ENCODE assay signal across 13 mouse cellular contexts in genomic region chr14:43925404-43925950, GRCm38 (mm10). TPM values are rescaled to one million over a fixed set of nuclear protein-coding genes. Genes with fewer than 3 reads are reported as not detected.
A peak's percentile ranks its signal among the peaks of the same experiment; 100 is the strongest.
DNase-seq lines count a peak whose midpoint lies in the region; ATAC-seq and TF ChIP-seq lines count a peak whose summit lies in the region.
"Not testable (repeated sequence)": the region's sequence is repeated elsewhere in the genome, so short reads cannot be mapped to it uniquely, and the experiment has no call there.
"Had no signal": no experiment of that assay in that cellular context is flagged by ENCODE, and none has a peak within 500 bp of the region (broad histone marks: within the 10 kb centered on the region; RNA-seq: fewer than 3 reads in every experiment).

No protein-coding gene starts in this region.

- peak; percentile 60 for DNase-seq in R1 (ENCODE audit: low read depth, low spot score)
- peak; percentile 61 for DNase-seq in embryonic facial prominence, embryonic 11.5 days (ENCODE audit: low spot score)
- peak; percentile 68 for DNase-seq in limb, embryonic 11.5 days (ENCODE audit: low spot score)
- peak; percentile 46 for DNase-seq in lung, postnatal 0 days (ENCODE audit: low spot score)
- DNase-seq in neural tube, embryonic 11.5 days (ENCODE audit: low spot score): peak; percentile 58

- H3K27ac ChIP-seq in embryonic facial prominence, embryonic 11.5 days (replicated peaks; ENCODE audit: low read depth, low read length): peak overlapping the region; percentile 52
- H3K27ac ChIP-seq in hindbrain, embryonic 15.5 days (replicated peaks): peak overlapping the region; percentile 84
- H3K27ac ChIP-seq in limb, embryonic 11.5 days (replicated peaks; ENCODE audit: low read depth, low read length): peak overlapping the region; percentile 51; the same call in 1 of the 2 replicates
- H3K27ac ChIP-seq in lung, postnatal 0 days (ENCODE audit: low read length): peak overlapping the region; percentile 6; the same call in 1 of the 2 replicates
- 0 out of 2 replicates have a peak overlapping the region, but pooled peaks have one; percentile 49 for H3K27ac ChIP-seq in neural tube, embryonic 11.5 days (ENCODE audit: low read depth, low read length)
- not testable (repeated sequence) for H3K27ac ChIP-seq in testis, adult 2 months (ENCODE audit: control insufficient read depth, insufficient read depth, low read depth, low read length)

- not testable (repeated sequence) for H3K4me1 ChIP-seq in embryonic facial prominence, embryonic 11.5 days (ENCODE audit: control insufficient read depth, insufficient read depth, low read length); hindbrain, embryonic 15.5 days (replicated peaks); limb, embryonic 11.5 days (ENCODE audit: control insufficient read depth, insufficient read depth, low read length); lung, postnatal 0 days (ENCODE audit: insufficient read depth, low read depth, low read length); neural tube, embryonic 11.5 days (ENCODE audit: control insufficient read depth, insufficient read depth, low read length); testis, adult 2 months (ENCODE audit: control insufficient read depth, insufficient read depth, low read length)

- H3K9ac ChIP-seq in embryonic facial prominence, embryonic 11.5 days (replicated peaks; ENCODE audit: low read length): peak overlapping the region; percentile 67
- peak overlapping the region; percentile 41 for H3K9ac ChIP-seq in hindbrain, embryonic 15.5 days
- H3K9ac ChIP-seq in limb, embryonic 11.5 days (ENCODE audit: low read length): peak overlapping the region; percentile 66
- H3K9ac ChIP-seq in lung, postnatal 0 days (replicated peaks; ENCODE audit: low read depth): peak overlapping the region; percentile 23; the same call in 1 of the 2 replicates
- H3K9ac ChIP-seq in neural tube, embryonic 11.5 days (ENCODE audit: low read length): peak overlapping the region; percentile 68

- TF ChIP-seq POLR2A in testis, adult 2 months (IDR thresholded peaks at IDR 0.05; ENCODE audit: control insufficient read depth, low read depth, low read length): not testable (repeated sequence)

- not testable (repeated sequence) for H3K9me3 ChIP-seq in embryonic facial prominence, embryonic 11.5 days (replicated peaks; ENCODE audit: control insufficient read depth, low read length); hindbrain, embryonic 15.5 days; limb, embryonic 11.5 days (ENCODE audit: control insufficient read depth, low read length); lung, postnatal 0 days (ENCODE audit: low read length); neural tube, embryonic 11.5 days (ENCODE audit: control insufficient read depth, low read length)

- peak overlapping the region; percentile 40 for H3K4me3 ChIP-seq in embryonic facial prominence, embryonic 11.5 days (ENCODE audit: low read depth, low read length)
- H3K4me3 ChIP-seq in hindbrain, embryonic 15.5 days: peak overlapping the region; percentile 53
- peak overlapping the region; percentile 30 for H3K4me3 ChIP-seq in limb, embryonic 11.5 days (ENCODE audit: low read depth, low read length)
- peak overlapping the region; percentile 48 for H3K4me3 ChIP-seq in lung, postnatal 0 days (ENCODE audit: low read depth, low read length)
- peak overlapping the region; percentile 36 for H3K4me3 ChIP-seq in neural tube, embryonic 11.5 days (ENCODE audit: low read depth, low read length)
- peak overlapping the region; percentile 68 for H3K4me3 ChIP-seq in testis, adult 2 months (ENCODE audit: control insufficient read depth, low read depth, low read length)

- peak; percentile 79; the same call in 1 of the 2 replicates for ATAC-seq in embryonic facial prominence, embryonic 11.5 days (replicated peaks; ENCODE audit: insufficient number of reproducible peaks, low FRiP score, low TSS enrichment, low read depth)
- ATAC-seq in granulocyte monocyte progenitor cell, adult 5-6 weeks (replicated peaks; ENCODE audit: poor library complexity, severe bottlenecking): peak; percentile 48; the same call in 1 of the 2 replicates
- peak; percentile 83 for ATAC-seq in hindbrain, embryonic 15.5 days (ENCODE audit: low FRiP score, low read depth)
- ATAC-seq in limb, embryonic 11.5 days (ENCODE audit: insufficient number of reproducible peaks, low FRiP score, low TSS enrichment, low read depth): peak; percentile 79; the same call in 1 of the 2 replicates
- peak; percentile 57 for ATAC-seq in lung, postnatal 0 days
- peak; percentile 88 for ATAC-seq in neural tube, embryonic 11.5 days (ENCODE audit: insufficient read depth, low FRiP score, low TSS enrichment)

- H3K36me3 ChIP-seq in embryonic facial prominence, embryonic 11.5 days (replicated peaks; ENCODE audit: control insufficient read depth, insufficient read depth, low read depth, low read length); hindbrain, embryonic 15.5 days; limb, embryonic 11.5 days (ENCODE audit: control insufficient read depth, insufficient read depth, low read length); lung, postnatal 0 days (ENCODE audit: insufficient read depth, low read length); neural tube, embryonic 11.5 days (ENCODE audit: control insufficient read depth, insufficient read depth, low read length); testis, adult 2 months (ENCODE audit: control insufficient read depth, insufficient read depth, low read length): not testable (repeated sequence)

- TF ChIP-seq EP300 in lung, postnatal 0 days (IDR thresholded peaks at IDR 0.05): not testable (repeated sequence)

- peak overlapping the region; percentile 30 for H3K4me2 ChIP-seq in embryonic facial prominence, embryonic 11.5 days (ENCODE audit: low read depth, low read length)
- peak overlapping the region; percentile 54 for H3K4me2 ChIP-seq in hindbrain, embryonic 15.5 days
- H3K4me2 ChIP-seq in limb, embryonic 11.5 days (ENCODE audit: low read depth, severe bottlenecking): peak overlapping the region; percentile 22; the same call in 1 of the 2 replicates
- H3K4me2 ChIP-seq in lung, postnatal 0 days (replicated peaks; ENCODE audit: low read depth, low read length): peak overlapping the region; percentile 51
- H3K4me2 ChIP-seq in neural tube, embryonic 11.5 days (ENCODE audit: low read depth): peak overlapping the region; percentile 29

- H3K27me3 ChIP-seq in embryonic facial prominence, embryonic 11.5 days (ENCODE audit: control insufficient read depth, insufficient read depth, low read length); hindbrain, embryonic 15.5 days; limb, embryonic 11.5 days (ENCODE audit: control insufficient read depth, insufficient read depth, low read length); lung, postnatal 0 days (replicated peaks; ENCODE audit: insufficient read depth, low read length); neural tube, embryonic 11.5 days (ENCODE audit: control insufficient read depth, insufficient read depth, low read length); testis, adult 2 months (ENCODE audit: control insufficient read depth, insufficient read depth, low read length): not testable (repeated sequence)

- TF ChIP-seq CTCF in lung, postnatal 0 days (IDR thresholded peaks at IDR 0.05); testis, adult 2 months (IDR thresholded peaks at IDR 0.05; ENCODE audit: control insufficient read depth, insufficient read depth, insufficient replicate concordance, low read depth, low read length): not testable (repeated sequence)

- WGBS in embryonic facial prominence, embryonic 11.5 days: 3% methylated on average over 21 of the region's 21 CpGs
- 5% methylated on average over 21 of the region's 21 CpGs for WGBS in hindbrain, embryonic 15.5 days
- WGBS in limb, embryonic 11.5 days: 6% methylated on average over 21 of the region's 21 CpGs
- WGBS in lung, postnatal 0 days: 5% methylated on average over 21 of the region's 21 CpGs
- 4% methylated on average over 21 of the region's 21 CpGs for WGBS in neural tube, embryonic 11.5 days

RNA-seq across cellular contexts. Expression of gene Gm8113, which starts 0.3 kb away (rescaled TPM):
- 14.2 and 16.7 TPM in 2 replicates for polyA plus RNA-seq in embryonic facial prominence, embryonic 11.5 days (2014; fragmentation: Nextera tagmentation; extraction: Ambion mirVana)
- 8.1 and 11.5 TPM in 2 replicates for total RNA-seq in granulocyte monocyte progenitor cell, adult 5-6 weeks (2014; fragmentation: Nextera tagmentation)
- total RNA-seq in granulocyte monocyte progenitor cell, adult 5-6 weeks (2017): 3.2 and 5.9 TPM in 2 replicates
- polyA plus RNA-seq in hindbrain, embryonic 15.5 days (2015; fragmentation: Nextera tagmentation; extraction: Ambion mirVana): 5.5 and 6.0 TPM in 2 replicates
- 10.5 and 12.9 TPM in 2 replicates for polyA plus RNA-seq in limb, embryonic 11.5 days (2014; fragmentation: Nextera tagmentation; extraction: Ambion mirVana)
- polyA plus RNA-seq in lung, postnatal 0 days (2015; fragmentation: Nextera tagmentation; extraction: Ambion mirVana): 7.7 and 11.5 TPM in 2 replicates
- 6.7 and 7.4 TPM in 2 replicates for polyA plus RNA-seq in neural tube, embryonic 11.5 days (2014; fragmentation: Nextera tagmentation; extraction: Ambion mirVana)
- 0.62 and 0.81 TPM in 2 replicates for polyA plus RNA-seq in testis, adult 2 months (2012; rRNA removed)

RNA-seq across cellular contexts. Expression of gene Ear10, which starts 2.1 kb away (rescaled TPM):
- polyA plus RNA-seq in embryonic facial prominence, embryonic 11.5 days (2014; fragmentation: Nextera tagmentation; extraction: Ambion mirVana): not detected in 2 replicates
- not detected in 2 replicates for total RNA-seq in granulocyte monocyte progenitor cell, adult 5-6 weeks (2014; fragmentation: Nextera tagmentation)
- total RNA-seq in granulocyte monocyte progenitor cell, adult 5-6 weeks (2017): not detected in 2 replicates
- not detected in 2 replicates for polyA plus RNA-seq in hindbrain, embryonic 15.5 days (2015; fragmentation: Nextera tagmentation; extraction: Ambion mirVana)
- polyA plus RNA-seq in limb, embryonic 11.5 days (2014; fragmentation: Nextera tagmentation; extraction: Ambion mirVana): not detected in 2 replicates
- not detected in 2 replicates for polyA plus RNA-seq in lung, postnatal 0 days (2015; fragmentation: Nextera tagmentation; extraction: Ambion mirVana)
- polyA plus RNA-seq in neural tube, embryonic 11.5 days (2014; fragmentation: Nextera tagmentation; extraction: Ambion mirVana): not detected in 2 replicates
- 0.30 TPM in 1 of 2 replicates, not detected in the other for polyA plus RNA-seq in testis, adult 2 months (2012; rRNA removed)
- total RNA-seq: adrenal gland, postnatal 4 days; gastrocnemius, postnatal 25 days; left cerebral cortex, adult 8-10 months; monocyte, adult 5-6 weeks had no signal
- polyA plus RNA-seq: urinary bladder, adult 2 months had no signal

RNA-seq across cellular contexts. Expression of gene Ang5, which starts 31.4 kb away (rescaled TPM):
- polyA plus RNA-seq in embryonic facial prominence, embryonic 11.5 days (2014; fragmentation: Nextera tagmentation; extraction: Ambion mirVana): not detected in 2 replicates
- total RNA-seq in granulocyte monocyte progenitor cell, adult 5-6 weeks (2014; fragmentation: Nextera tagmentation): not detected in 2 replicates
- not detected in 2 replicates for total RNA-seq in granulocyte monocyte progenitor cell, adult 5-6 weeks (2017)
- polyA plus RNA-seq in hindbrain, embryonic 15.5 days (2015; fragmentation: Nextera tagmentation; extraction: Ambion mirVana): not detected in 2 replicates
- not detected in 2 replicates for polyA plus RNA-seq in limb, embryonic 11.5 days (2014; fragmentation: Nextera tagmentation; extraction: Ambion mirVana)
- not detected in 2 replicates for polyA plus RNA-seq in lung, postnatal 0 days (2015; fragmentation: Nextera tagmentation; extraction: Ambion mirVana)
- polyA plus RNA-seq in neural tube, embryonic 11.5 days (2014; fragmentation: Nextera tagmentation; extraction: Ambion mirVana): not detected in 2 replicates
- polyA plus RNA-seq in testis, adult 2 months (2012; rRNA removed): not detected in 2 replicates
- total RNA-seq: adrenal gland, postnatal 4 days; gastrocnemius, postnatal 25 days; left cerebral cortex, adult 8-10 months; monocyte, adult 5-6 weeks had no signal
- polyA plus RNA-seq: urinary bladder, adult 2 months had no signal

RNA-seq across cellular contexts. Expression of gene Ear1, which starts 50.2 kb away (rescaled TPM):
- polyA plus RNA-seq in embryonic facial prominence, embryonic 11.5 days (2014; fragmentation: Nextera tagmentation; extraction: Ambion mirVana): not detected in 2 replicates
- not detected in 2 replicates for total RNA-seq in granulocyte monocyte progenitor cell, adult 5-6 weeks (2014; fragmentation: Nextera tagmentation)
- 3.2 and 4.2 TPM in 2 replicates for total RNA-seq in granulocyte monocyte progenitor cell, adult 5-6 weeks (2017)
- not detected in 2 replicates for polyA plus RNA-seq in hindbrain, embryonic 15.5 days (2015; fragmentation: Nextera tagmentation; extraction: Ambion mirVana)
- polyA plus RNA-seq in limb, embryonic 11.5 days (2014; fragmentation: Nextera tagmentation; extraction: Ambion mirVana): not detected in 2 replicates
- 12.5 and 14.2 TPM in 2 replicates for polyA plus RNA-seq in lung, postnatal 0 days (2015; fragmentation: Nextera tagmentation; extraction: Ambion mirVana)
- polyA plus RNA-seq in neural tube, embryonic 11.5 days (2014; fragmentation: Nextera tagmentation; extraction: Ambion mirVana): not detected in 2 replicates
- not detected in 2 replicates for polyA plus RNA-seq in testis, adult 2 months (2012; rRNA removed)
- total RNA-seq: gastrocnemius, postnatal 25 days; left cerebral cortex, adult 8-10 months had no signal
